18 mouse cellular contexts compared by ENCODE assay signal in genomic region chr11:61060634-61061033, GRCm38 (mm10). TPM values are rescaled to one million over a fixed set of nuclear protein-coding genes. Genes with fewer than 3 reads are reported as not detected.
DNase-seq lines count a peak whose midpoint lies in the region; ATAC-seq lines count a peak whose summit lies in the region.
"Had no signal": no experiment of that assay in that cellular context is flagged by ENCODE, and none has a peak within 500 bp of the region (broad histone marks: within the 10 kb centered on the region; RNA-seq: fewer than 3 reads in every experiment).

No protein-coding gene starts in this region.

- H3K27me3 ChIP-seq in heart, embryonic 10.5 days (ENCODE audit: insufficient read depth, poor library complexity, severe bottlenecking): 0 out of 2 replicates have a peak, but pooled peaks cover 8% of the 10 kb centered on the region
- no peaks in the 10 kb centered on the region for H3K27me3 ChIP-seq in heart, embryonic 14.5 days (ENCODE audit: control insufficient read depth, insufficient read depth, low read length)
- H3K27me3 ChIP-seq in hindbrain, embryonic 11.5 days (ENCODE audit: control insufficient read depth, insufficient read depth, low read length): no peaks in the 10 kb centered on the region
- H3K27me3 ChIP-seq: midbrain, embryonic 15.5 days had no signal

- no peaks in the 10 kb centered on the region for H3K36me3 ChIP-seq in heart, embryonic 10.5 days
- H3K36me3 ChIP-seq in heart, embryonic 14.5 days (ENCODE audit: control insufficient read depth, insufficient read depth, low read length): no peaks in the 10 kb centered on the region
- no peaks in the 10 kb centered on the region for H3K36me3 ChIP-seq in hindbrain, embryonic 11.5 days (ENCODE audit: control insufficient read depth, insufficient read depth, low read length)
- H3K36me3 ChIP-seq: liver, embryonic 15.5 days; midbrain, embryonic 15.5 days had no signal

- H3K27ac ChIP-seq in heart, embryonic 10.5 days: no peak overlapping the region
- peak overlapping the region; percentile 27 to 48; a peak in 1 of 4 replicates for H3K27ac ChIP-seq in heart, embryonic 14.5 days (replicated peaks in 1 of 2; ENCODE audit: control insufficient read depth in 1 of 2, insufficient read depth in 1 of 2, low read depth in 2 of 2, low read length in 2 of 2)
- H3K27ac ChIP-seq in hindbrain, embryonic 11.5 days (ENCODE audit: low read depth, low read length): no peak overlapping the region
- H3K27ac ChIP-seq: hindbrain, embryonic 14.5 days; liver, embryonic 15.5 days; midbrain, embryonic 15.5 days had no signal

- H3K9me3 ChIP-seq in heart, embryonic 10.5 days: no peaks in the 10 kb centered on the region
- no peaks in the 10 kb centered on the region for H3K9me3 ChIP-seq in heart, embryonic 14.5 days (ENCODE audit: control insufficient read depth, low read length)
- H3K9me3 ChIP-seq in hindbrain, embryonic 11.5 days (ENCODE audit: control insufficient read depth, low read length): no peaks in the 10 kb centered on the region
- H3K9me3 ChIP-seq: liver, embryonic 15.5 days; midbrain, embryonic 15.5 days had no signal

- WGBS in heart, embryonic 10.5 days: 76% methylated on average over 4 of the region's 4 CpGs
- 60% methylated on average over 4 of the region's 4 CpGs for WGBS in heart, embryonic 14.5 days
- WGBS in hindbrain, embryonic 11.5 days: 82% methylated on average over 4 of the region's 4 CpGs

- H3K9ac ChIP-seq in heart, embryonic 14.5 days (ENCODE audit: low read length): no peak overlapping the region
- no peak overlapping the region for H3K9ac ChIP-seq in hindbrain, embryonic 11.5 days (ENCODE audit: low read depth, low read length)
- H3K9ac ChIP-seq: hindbrain, embryonic 14.5 days; liver, embryonic 15.5 days; midbrain, embryonic 15.5 days had no signal

- ATAC-seq in heart, embryonic 14.5 days (ENCODE audit: insufficient number of reproducible peaks, insufficient read depth, low FRiP score, low read depth): no peak
- no peak for ATAC-seq in hindbrain, embryonic 11.5 days (ENCODE audit: low FRiP score)
- ATAC-seq: forebrain, embryonic 14.5 days; intestine, embryonic 16.5 days; midbrain, embryonic 15.5 days had no signal

- no peak overlapping the region for H3K4me3 ChIP-seq in heart, embryonic 10.5 days
- no peak overlapping the region for H3K4me3 ChIP-seq in heart, embryonic 14.5 days (ENCODE audit: control insufficient read depth in 1 of 2, insufficient read depth in 1 of 2, low read depth in 1 of 2, low read length in 2 of 2)
- H3K4me3 ChIP-seq in hindbrain, embryonic 11.5 days (ENCODE audit: low read depth, low read length): no peak overlapping the region
- H3K4me3 ChIP-seq: liver, embryonic 15.5 days; midbrain, embryonic 15.5 days had no signal

- peak; percentile 22 for DNase-seq in adrenal gland, adult 2 months
- no peak for DNase-seq in adrenal gland, postnatal 14 days
- peak; percentile 97 for DNase-seq in heart, adult 11 months
- no peak for DNase-seq in heart, embryonic 10.5 days (ENCODE audit: low spot score)
- peak; percentile 64 for DNase-seq in skeletal muscle tissue, adult 2 months (ENCODE audit: low read depth, low spot score)
- DNase-seq in right cerebral cortex, postnatal 14 days: no peak
- DNase-seq in hindbrain, embryonic 11.5 days (ENCODE audit: low spot score): no peak
- DNase-seq: lung, postnatal 10 days; retina, postnatal 1 day had no signal

- H3K4me2 ChIP-seq in heart, embryonic 14.5 days (ENCODE audit: low read length): no peak overlapping the region
- no peak overlapping the region for H3K4me2 ChIP-seq in hindbrain, embryonic 11.5 days (replicated peaks; ENCODE audit: low read depth, low read length)
- H3K4me2 ChIP-seq: hindbrain, embryonic 14.5 days; liver, embryonic 15.5 days; midbrain, embryonic 15.5 days had no signal

- peaks cover 21% of the 10 kb centered on the region for H3K4me1 ChIP-seq in heart, embryonic 10.5 days
- peaks cover 18 to 28% of the 10 kb centered on the region in 2 experiments for H3K4me1 ChIP-seq in heart, embryonic 14.5 days (ENCODE audit: control insufficient read depth in 2 of 2, insufficient read depth in 2 of 2, low read length in 2 of 2)
- H3K4me1 ChIP-seq in hindbrain, embryonic 11.5 days (replicated peaks; ENCODE audit: control insufficient read depth, insufficient read depth, low read length): no peaks in the 10 kb centered on the region
- H3K4me1 ChIP-seq: midbrain, embryonic 15.5 days had no signal

RNA-seq across cellular contexts. Expression of gene Kcnj12, which starts 38.3 kb away (rescaled TPM):
- 1 to 10 TPM; 1.5 to 3.1 TPM for total RNA-seq in adrenal gland, adult 2 months (2021)
- polyA plus RNA-seq in adrenal gland, adult 2 months (2012; rRNA removed): 5.0 and 5.1 TPM in 2 replicates
- total RNA-seq in adrenal gland, postnatal 14 days (2021): 1.5 and 1.6 TPM in 2 replicates
- polyA plus RNA-seq in heart, embryonic 10.5 days (2016; fragmentation: Nextera tagmentation; extraction: Ambion mirVana): 1.4 and 1.7 TPM in 2 replicates
- 5.4 and 5.8 TPM in 2 replicates for polyA plus RNA-seq in heart, embryonic 14.5 days (2014; fragmentation: Nextera tagmentation; extraction: Ambion mirVana)
- polyA plus RNA-seq in hindbrain, embryonic 11.5 days (2014; fragmentation: Nextera tagmentation; extraction: Ambion mirVana): 1.7 and 3.3 TPM in 2 replicates
- total RNA-seq: megakaryocyte, adult 5-6 weeks; MEL; neutrophil, adult 5-6 weeks had no signal
- polyA plus RNA-seq: liver, embryonic 15.5 days had no signal

Comparison
In these comparisons a context has a peak if more than half of its experiments do, and no peak if none do; other contexts are left out.
1. DNase-seq: peak in adrenal gland, adult 2 months (single experiment), heart, adult 11 months (single experiment) and skeletal muscle tissue, adult 2 months (single experiment); none in adrenal gland, postnatal 14 days (single experiment), heart, embryonic 10.5 days (single experiment), right cerebral cortex, postnatal 14 days (single experiment) and hindbrain, embryonic 11.5 days (single experiment).
2. H3K27ac ChIP-seq: peak in heart, embryonic 14.5 days (2 of 2); none in heart, embryonic 10.5 days (single experiment) and hindbrain, embryonic 11.5 days (single experiment).